Mouse (Mus musculus) ES-CJ7 (cell line): Measurements from ENCODE around the gene Antxr2.

Experiments used
- DNase-seq: peaks from one replicate; pipeline ENCODE4 v3.0.0; 2011; ENCODE audit warnings: low read depth, low spot score

Gene Antxr2

GRCm38 (mm10) chr5:98030902-98031641, at the start of gene Antxr2:
Antxr2 (minus strand) TSS chr5:98031043.
- DNase-seq = peak; percentile 11

GRCm38 (mm10) chr5:98076612-98077011, 45.8 kb upstream of the Antxr2 start:
- DNase-seq = no peak

- DNase-seq = peak; percentile 56
These were observed 38.3 kb upstream of the Antxr2 start for GRCm38 (mm10) chr5:98069191-98069590.

GRCm38 (mm10) chr5:98055275-98055674, 24.4 kb upstream of the Antxr2 start:
- no peak for DNase-seq

- no peak for DNase-seq
These were observed 24.0 kb upstream of the Antxr2 start for GRCm38 (mm10) chr5:98054834-98055233.

- DNase-seq = no peak
These were observed 4.1 kb upstream of the Antxr2 start for GRCm38 (mm10) chr5:98034928-98035327.

- DNase-seq = no peak
These were observed 3.4 kb upstream of the Antxr2 start for GRCm38 (mm10) chr5:98034207-98034606.

GRCm38 (mm10) chr5:98032803-98033420, 2.1 kb upstream of the Antxr2 start:
- no peak for DNase-seq

- peak; percentile 30 for DNase-seq
These were observed 547 bp downstream of the Antxr2 start for GRCm38 (mm10) chr5:98030091-98030901.

GRCm38 (mm10) chr5:98027688-98028389, 3.0 kb downstream of the Antxr2 start:
- no peak for DNase-seq

- DNase-seq = no peak
These were observed 4.9 kb downstream of the Antxr2 start for GRCm38 (mm10) chr5:98025921-98026320.

GRCm38 (mm10) chr5:98024545-98024944, 6.3 kb downstream of the Antxr2 start:
- no peak for DNase-seq

GRCm38 (mm10) chr5:98021518-98021917, 9.3 kb downstream of the Antxr2 start:
- no peak for DNase-seq

GRCm38 (mm10) chr5:98020658-98021057, 10.2 kb downstream of the Antxr2 start:
- no peak for DNase-seq

- DNase-seq = no peak
These were observed 11.4 kb downstream of the Antxr2 start for GRCm38 (mm10) chr5:98019396-98019795.

- no peak for DNase-seq
These were observed 12.7 kb downstream of the Antxr2 start for GRCm38 (mm10) chr5:98018162-98018561.

GRCm38 (mm10) chr5:98016247-98017203, 14.3 kb downstream of the Antxr2 start:
- no peak for DNase-seq

- no peak for DNase-seq
These were observed 25.1 kb downstream of the Antxr2 start for GRCm38 (mm10) chr5:98005751-98006150.

- no peak for DNase-seq
These were observed 31.5 kb downstream of the Antxr2 start for GRCm38 (mm10) chr5:97999261-97999824.

- no peak for DNase-seq
These were observed 34.2 kb downstream of the Antxr2 start for GRCm38 (mm10) chr5:97996500-97997176.
